Mouse (Mus musculus): ENCODE measurements around the gene Gemin4.

- peak; percentile 54 for TF ChIP-seq RAD21 (IDR thresholded peaks at IDR 0.05; ENCODE audit: low read depth, low read length)
- TF ChIP-seq EP300 (IDR thresholded peaks at IDR 0.05; ENCODE audit: low read depth in 1 of 2, low read length in 2 of 2): no peak
- peak; percentile 10 to 64 (median 13); a peak in 4 of 6 replicates for TF ChIP-seq CTCF (IDR thresholded peaks at IDR 0.05 in 2 of 3, conservative IDR thresholded peaks at IDR 0.05 in 1 of 3; ENCODE audit: control insufficient read depth in 1 of 3, insufficient read depth in 1 of 3, low read depth in 2 of 3, low read length in 3 of 3, poor library complexity in 1 of 3, severe bottlenecking in 1 of 3)
- no peak for TF ChIP-seq POLR2A (IDR thresholded peaks at IDR 0.05; ENCODE audit: control insufficient read depth in 1 of 2, insufficient read depth in 1 of 2, low read depth in 1 of 2, low read length in 2 of 2, poor library complexity in 1 of 2)
- no peak for TF ChIP-seq TBP (IDR thresholded peaks at IDR 0.05; ENCODE audit: low read depth, low read length)
- TF ChIP-seq USF1 (IDR thresholded peaks at IDR 0.05; ENCODE audit: low read depth, low read length): no peak
- no peak for TF ChIP-seq NELFE (IDR thresholded peaks at IDR 0.05; ENCODE audit: low read depth, low read length)
- no peak for TF ChIP-seq CHD2 (IDR thresholded peaks at IDR 0.05; ENCODE audit: low read length)
- TF ChIP-seq ZKSCAN1 (IDR thresholded peaks at IDR 0.05; ENCODE audit: low read depth, low read length): no peak
- TF ChIP-seq ZC3H11A (IDR thresholded peaks at IDR 0.05; ENCODE audit: low read depth, low read length): peak; percentile 69
- no peak for TF ChIP-seq NRF1 (IDR thresholded peaks at IDR 0.05; ENCODE audit: insufficient read depth, low read depth, low read length, poor library complexity, severe bottlenecking)
- no peak for TF ChIP-seq JUND (IDR thresholded peaks at IDR 0.05; ENCODE audit: low read depth, low read length)
Observed at GRCm38 (mm10) chr11:76186908-76187307, 30.6 kb downstream of the Gemin4 start.

All from MEL (cell line).